Mouse (Mus musculus) forebrain, embryonic 14.5 days (tissue): Measurements from ENCODE around the gene Comt. TPM values are rescaled to one million over a fixed set of nuclear protein-coding genes. Genes with fewer than 3 reads are reported as not detected.

Experiments
- ATAC-seq: fragments of 200-750 bp; cut with Nextera tagmentation; 2 replicates; pipeline ENCODE4 v1.8.0; 2017; ENCODE audit warnings: mild to moderate bottlenecking, moderate library complexity
- DNase-seq: peaks from one replicate; pipeline ENCODE4 v3.0.0-alpha.2; 2015; ENCODE audit warnings: low spot score
- H3K27ac ChIP-seq: fragments of 300-500 bp; sonication (generic); 2 replicates; pipeline ENCODE4 v1.5.1; 2014; ENCODE audit warnings: low read depth, mild to moderate bottlenecking, control low read depth, low read length, moderate library complexity
- H3K27me3 ChIP-seq: fragments of 300-500 bp; sonication (generic); replicated peaks from 2 replicates; pipeline ENCODE4 v1.6.1; 2014; ENCODE audit warnings: low read length, control low read depth, mixed read lengths; ENCODE audit not compliant: control insufficient read depth, insufficient read depth
- H3K36me3 ChIP-seq: fragments of 300-500 bp; sonication (generic); 2 replicates; pipeline ENCODE4 v1.6.1; 2014; ENCODE audit warnings: low read length, control low read depth; ENCODE audit not compliant: control insufficient read depth, insufficient read depth
- H3K4me1 ChIP-seq: fragments of 300-500 bp; sonication (generic); 2 replicates; pipeline ENCODE4 v1.6.1; 2014; ENCODE audit warnings: antibody characterized with exemption, low read length, control low read depth; ENCODE audit not compliant: control insufficient read depth, insufficient read depth
- H3K4me2 ChIP-seq: fragments of 300-500 bp; sonication (generic); 2 replicates; pipeline ENCODE4 v1.6.1; 2014; ENCODE audit warnings: mild to moderate bottlenecking, control low read depth, low read length
- H3K4me3 ChIP-seq: fragments of 300-500 bp; sonication (generic); 2 replicates; pipeline ENCODE4 v1.5.1; 2014; ENCODE audit warnings: low read depth, low read length, control low read depth
- H3K9ac ChIP-seq: fragments of 300-500 bp; sonication (generic); 2 replicates; pipeline ENCODE4 v1.6.1; 2014; ENCODE audit warnings: mild to moderate bottlenecking, low read length, control low read depth, moderate library complexity
- H3K9me3 ChIP-seq: fragments of 300-500 bp; sonication (generic); replicated peaks from 2 replicates; pipeline ENCODE4 v1.6.1; 2016; ENCODE audit warnings: low read length, control low read depth, mixed read lengths; ENCODE audit not compliant: control insufficient read depth
- WGBS: fragments of 180-500 bp; shearing (Covaris S2); extraction: QIAGEN DNeasy Blood & Tissue Kit; methylation state at CpG from one replicate; pipeline ENCODE4 v1.1.7; 2014; 5-methylcytosine and 5-hydroxymethylcytosine counted together
- polyA plus RNA-seq: library from polyadenylated mRNA; unstranded; fragments of >200 nt; fragmentation: Nextera tagmentation; extraction: Ambion mirVana; gene quantifications from 2 replicates; pipeline ENCODE4 v1.2.1, GENCODE M21; 2014

Comt gene
- polyA plus RNA-seq, 1 experiment from 2014 or later: 54.6 TPM

DNA sequence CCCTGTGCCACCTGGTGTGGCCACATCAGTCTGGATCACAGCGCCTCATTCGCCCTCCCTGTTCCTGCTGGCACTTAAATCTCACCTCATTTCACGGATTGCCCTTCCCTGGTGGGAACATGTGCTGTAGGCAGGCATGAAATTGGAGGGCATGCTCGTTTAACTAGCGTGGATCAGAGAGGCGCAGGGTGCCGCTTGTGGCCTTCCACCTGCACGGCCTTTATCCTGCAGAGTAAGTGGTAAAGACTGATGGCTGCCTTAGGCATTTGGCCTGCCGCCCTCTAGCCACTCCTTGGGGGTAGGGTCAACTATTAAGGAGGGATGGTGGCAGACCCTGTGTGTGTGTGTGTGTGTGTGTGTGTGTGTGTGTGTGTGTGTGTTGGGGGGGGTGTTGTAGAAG is 35.4 kb upstream of the Comt start:
- Histone ChIP-seq H3K4me2 (no peak overlapping the region), H3K27me3 (no peaks in the 10 kb centered on the region), H3K9me3 (no peaks in the 10 kb centered on the region), H3K27ac (no peak overlapping the region), H3K9ac (no peak overlapping the region), H3K4me3 (no peak overlapping the region), H3K36me3 (0 out of 2 replicates have a peak, but pooled peaks cover under 1% of the 10 kb centered on the region), H3K4me1 (peaks cover 10% of the 10 kb centered on the region)
- no peak for DNase-seq
- no peak for ATAC-seq
- WGBS: 62% methylated on average over 9 of the region's 9 CpGs

DNA sequence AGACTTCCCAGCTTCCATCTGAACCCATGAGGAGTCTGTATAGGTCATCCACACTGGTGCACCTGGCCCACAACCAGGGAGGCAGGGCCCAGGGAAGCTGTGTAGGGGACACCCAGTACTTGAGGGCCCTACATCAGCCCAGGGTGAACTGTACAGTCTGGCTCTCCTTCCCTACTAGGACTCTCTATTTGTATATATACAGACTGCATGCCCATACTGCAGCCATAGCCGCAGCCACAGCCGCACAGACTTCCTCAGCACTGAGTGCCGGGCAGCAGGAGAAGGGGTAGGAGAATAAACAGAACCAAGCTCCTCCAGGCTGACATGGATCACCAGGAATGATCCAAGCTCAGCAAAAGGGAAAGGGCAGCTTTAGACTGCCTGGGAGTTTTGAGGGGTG is 34.2 kb upstream of the Comt start:
- ATAC-seq: no peak
- H3K4me2 ChIP-seq: no peak overlapping the region
- no peak overlapping the region for H3K4me3 ChIP-seq
- H3K27me3 ChIP-seq: no peaks in the 10 kb centered on the region
- no peak overlapping the region for H3K27ac ChIP-seq
- no peak for DNase-seq
- peaks cover 10% of the 10 kb centered on the region for H3K4me1 ChIP-seq
- no peak overlapping the region for H3K9ac ChIP-seq
- WGBS: 86% methylated on average over 3 of the region's 3 CpGs
- H3K36me3 ChIP-seq: 0 out of 2 replicates have a peak, but pooled peaks cover 3% of the 10 kb centered on the region
- no peaks in the 10 kb centered on the region for H3K9me3 ChIP-seq

GRCm38 (mm10) chr16:18459955-18460370 is 33.3 kb upstream of the Comt start:
- peak overlapping the region; percentile 44 for H3K9ac ChIP-seq
- H3K4me3 ChIP-seq: no peak overlapping the region
- H3K27ac ChIP-seq: peak overlapping the region; percentile 31
- no peaks in the 10 kb centered on the region for H3K9me3 ChIP-seq
- DNase-seq: peak; percentile 73
- H3K4me1 ChIP-seq: peaks cover 10% of the 10 kb centered on the region
- H3K36me3 ChIP-seq: 0 out of 2 replicates have a peak, but pooled peaks cover 3% of the 10 kb centered on the region
- peak overlapping the region; percentile 34 for H3K4me2 ChIP-seq
- 3% methylated on average over 11 of the region's 11 CpGs for WGBS
- H3K27me3 ChIP-seq: no peaks in the 10 kb centered on the region
- peak; percentile 87 for ATAC-seq

DNA sequence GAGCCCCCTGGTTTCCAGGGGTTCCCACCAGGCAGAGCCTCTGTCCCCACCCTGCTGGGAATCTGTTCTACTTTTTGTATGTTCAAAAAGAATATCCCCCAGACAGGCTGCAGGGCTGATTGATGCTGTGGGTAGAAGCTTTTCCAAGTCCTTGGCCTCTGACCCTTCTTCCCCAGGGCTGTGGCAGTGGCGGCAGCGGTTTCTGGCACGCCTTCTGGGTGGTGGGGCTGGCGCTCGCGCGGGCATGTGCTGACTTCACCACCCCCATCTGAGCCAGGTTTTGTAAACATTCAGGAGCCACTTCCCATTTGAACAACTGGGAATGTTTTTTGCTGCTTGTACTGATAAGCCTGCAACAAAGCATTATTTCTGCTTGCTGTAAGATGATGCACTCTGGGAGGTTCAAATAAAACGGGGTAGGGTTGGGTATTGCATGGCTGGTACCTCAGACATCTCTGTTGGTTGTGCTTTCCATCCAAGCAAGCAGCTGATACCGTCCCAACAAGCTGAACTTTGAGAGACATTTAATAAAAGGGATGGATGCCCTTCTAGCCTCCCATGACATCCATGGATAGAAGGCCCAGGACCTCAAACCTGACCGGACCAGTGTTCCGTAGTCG is 32.8 kb upstream of the Comt start:
- Histone ChIP-seq H3K36me3 (0 out of 2 replicates have a peak, but pooled peaks cover 3% of the 10 kb centered on the region), H3K4me3 (no peak overlapping the region), H3K27ac (peak overlapping the region; percentile 31; the same call in 1 of the 2 replicates), H3K4me2 (peak overlapping the region; percentile 34), H3K27me3 (no peaks in the 10 kb centered on the region), H3K4me1 (peaks cover 10% of the 10 kb centered on the region), H3K9ac (peak overlapping the region; percentile 44), H3K9me3 (no peaks in the 10 kb centered on the region)
- ATAC-seq: peak; percentile 32
- 10% methylated on average over 12 of the region's 12 CpGs for WGBS
- DNase-seq: peak; percentile 12

- DNase-seq (no peak), ATAC-seq (no peak)
- Histone ChIP-seq H3K36me3 (0 out of 2 replicates have a peak, but pooled peaks cover 3% of the 10 kb centered on the region), H3K4me1 (peaks cover 10% of the 10 kb centered on the region), H3K9me3 (no peaks in the 10 kb centered on the region), H3K9ac (no peak overlapping the region), H3K4me3 (no peak overlapping the region), H3K27me3 (no peaks in the 10 kb centered on the region), H3K4me2 (no peak overlapping the region), H3K27ac (no peak overlapping the region)
Measured at GRCm38 (mm10) chr16:18458661-18459060, 32.0 kb upstream of the Comt start.

DNA sequence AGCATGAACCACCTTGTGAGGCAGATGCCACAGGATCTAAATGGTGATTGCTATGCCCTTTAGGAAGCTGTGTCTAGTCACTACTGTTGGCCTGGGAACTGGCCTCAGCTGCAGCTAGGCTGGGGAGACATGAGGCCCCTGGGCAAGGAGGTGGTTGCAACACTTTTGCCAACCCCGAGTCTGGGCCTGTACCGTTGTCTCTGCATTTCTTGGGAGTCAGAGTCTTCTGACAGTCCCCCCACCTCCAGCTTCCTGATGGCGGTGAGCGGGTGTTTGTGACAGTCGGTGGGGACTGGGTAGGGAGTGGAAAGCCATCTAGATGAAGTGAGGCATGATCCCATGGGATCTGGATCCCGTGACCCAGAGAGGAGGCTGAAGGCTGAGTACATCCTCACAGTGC is 28.8 kb upstream of the Comt start:
- Histone ChIP-seq H3K4me2 (no peak overlapping the region), H3K4me3 (no peak overlapping the region), H3K9me3 (no peaks in the 10 kb centered on the region), H3K27ac (no peak overlapping the region), H3K27me3 (no peaks in the 10 kb centered on the region), H3K4me1 (peaks cover 16% of the 10 kb centered on the region), H3K36me3 (0 out of 2 replicates have a peak, but pooled peaks cover 3% of the 10 kb centered on the region), H3K9ac (no peak overlapping the region)
- ATAC-seq (no peak), DNase-seq (no peak)
- 87% methylated on average over 6 of the region's 6 CpGs for WGBS

- H3K9ac ChIP-seq: no peak overlapping the region
- WGBS: 74% methylated on average over 5 of the region's 5 CpGs
- DNase-seq: no peak
Measured at GRCm38 (mm10) chr16:18453846-18454245, 27.2 kb upstream of the Comt start.

DNA sequence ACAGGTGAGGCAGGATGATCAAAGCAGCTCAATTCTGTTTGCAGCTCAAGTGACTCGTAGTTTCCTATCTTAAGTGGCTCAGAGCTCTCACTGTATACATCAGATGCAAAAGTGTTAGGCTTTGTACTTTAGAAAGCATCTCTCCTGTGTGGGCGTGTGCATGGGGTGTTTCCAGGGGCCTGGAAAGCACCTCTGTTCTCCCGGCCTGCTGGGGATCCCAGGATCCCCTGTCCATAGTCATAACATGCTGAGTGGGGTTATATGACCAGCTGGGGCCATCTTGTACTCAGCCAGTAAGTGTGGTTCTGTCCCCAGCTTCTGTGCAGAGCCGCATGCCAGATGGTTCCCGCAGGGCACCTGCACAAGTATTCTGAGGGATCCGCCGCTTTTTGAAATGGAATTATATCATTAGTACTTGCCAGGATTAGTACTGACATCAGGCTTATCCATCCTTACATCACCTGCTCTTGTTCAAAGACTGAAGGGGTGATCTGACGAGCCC is 25.8 kb upstream of the Comt start:
- Histone ChIP-seq H3K27me3 (no peaks in the 10 kb centered on the region), H3K4me2 (no peak overlapping the region), H3K36me3 (0 out of 2 replicates have a peak, but pooled peaks cover 7% of the 10 kb centered on the region), H3K9me3 (no peaks in the 10 kb centered on the region), H3K9ac (no peak overlapping the region), H3K4me3 (no peak overlapping the region), H3K27ac (no peak overlapping the region), H3K4me1 (0 out of 2 replicates have a peak, but pooled peaks cover 6% of the 10 kb centered on the region)
- ATAC-seq (peak; percentile 34; the same call in 1 of the 2 replicates), DNase-seq (no peak)
- 84% methylated on average over 8 of the region's 8 CpGs for WGBS

More at GRCm38 (mm10) chr16:18453846-18454245, 27.2 kb upstream of the Comt start:
- Histone ChIP-seq H3K4me2 (no peak overlapping the region), H3K4me1 (peaks cover 6% of the 10 kb centered on the region; the same call in 1 of the 2 replicates), H3K4me3 (no peak overlapping the region), H3K9me3 (no peaks in the 10 kb centered on the region), H3K27me3 (no peaks in the 10 kb centered on the region), H3K36me3 (0 out of 2 replicates have a peak, but pooled peaks cover 7% of the 10 kb centered on the region), H3K27ac (no peak overlapping the region)
- no peak for ATAC-seq
